Comparison of ENCODE assay signal across 9 mouse cellular contexts in the genomic region with DNA sequence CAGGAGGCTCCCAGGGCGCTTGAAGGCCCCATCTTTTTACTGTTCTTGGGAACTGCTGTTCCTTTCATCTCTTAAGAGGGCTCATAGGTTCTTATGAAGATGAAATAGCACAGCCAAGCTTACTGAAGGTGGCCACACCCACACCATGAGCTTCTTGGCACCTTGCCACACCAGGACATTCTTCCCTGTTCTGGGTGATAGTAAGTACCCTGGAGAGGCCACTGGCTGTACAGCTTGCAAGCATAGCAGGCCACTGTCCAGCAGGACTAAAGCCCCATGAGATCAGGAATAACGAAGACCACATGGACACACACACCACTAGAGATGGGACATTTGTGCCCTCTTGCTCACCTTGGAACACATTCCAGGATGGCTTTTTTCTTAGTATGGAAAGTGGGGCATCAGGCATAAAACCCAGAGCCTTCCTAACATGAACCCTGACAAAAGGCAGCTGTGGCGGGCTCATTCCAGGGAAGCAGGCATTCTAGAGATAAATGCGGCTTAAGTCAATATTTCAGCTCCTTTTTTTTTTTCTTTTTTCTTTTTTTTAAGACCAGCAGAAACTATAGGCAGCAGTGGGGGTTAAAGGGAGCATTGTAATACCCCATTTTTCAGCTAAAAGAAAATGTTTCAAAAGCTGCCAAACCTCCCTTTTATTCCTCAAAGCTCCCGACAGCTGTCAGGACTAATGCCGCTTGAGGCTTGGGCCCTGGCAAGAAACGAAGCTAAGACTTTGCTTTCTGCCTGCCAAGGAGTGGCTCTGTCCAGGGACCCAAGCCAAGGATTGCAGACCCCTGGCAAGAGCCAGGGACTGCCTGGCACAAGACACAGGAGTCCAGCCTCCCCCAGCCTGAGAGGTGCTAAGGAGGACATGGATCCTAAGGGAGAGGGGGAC.
DNase-seq lines count a peak whose midpoint lies in the region; ATAC-seq and TF ChIP-seq lines count a peak whose summit lies in the region.
"Had no signal": no experiment of that assay in that cellular context is flagged by ENCODE, and none has a peak within 500 bp of the region (broad histone marks: within the 10 kb centered on the region; RNA-seq: fewer than 3 reads in every experiment).

No protein-coding gene starts in this region.

- H3K9me3 ChIP-seq in midbrain, embryonic 14.5 days (ENCODE audit: control insufficient read depth, low read length): no peaks in the 10 kb centered on the region
- no peaks in the 10 kb centered on the region for H3K9me3 ChIP-seq in midbrain, embryonic 11.5 days (ENCODE audit: control insufficient read depth, low read length)
- no peaks in the 10 kb centered on the region for H3K9me3 ChIP-seq in stomach, embryonic 15.5 days
- H3K9me3 ChIP-seq: neural tube, embryonic 13.5 days had no signal

- no peak for TF ChIP-seq CTCF in left cerebral cortex, adult 2 months (IDR thresholded peaks at IDR 0.05)

- intact Hi-C loops in heart, postnatal 14 days (cut with DNase I): no loop called here
- intact Hi-C loops in left cerebral cortex, adult 2 months (cut with DNase I): no loop called here

- peak; percentile 70 for DNase-seq in adrenal gland, postnatal 10 days
- DNase-seq in adrenal gland, adult 8-10 months: no peak
- peak; percentile 58 for DNase-seq in midbrain, embryonic 14.5 days
- DNase-seq in midbrain, embryonic 11.5 days (ENCODE audit: low spot score, missing footprints): no peak
- peak; percentile 61 to 69 for DNase-seq in heart, postnatal 14 days
- peak; percentile 31 to 32 for DNase-seq in left cerebral cortex, adult 2 months (ENCODE audit: extremely low spot score in 1 of 2, low spot score in 2 of 2)
- DNase-seq in embryo, embryonic 10 days (ENCODE audit: low spot score): no peak

- 44% methylated on average over 7 of the region's 7 CpGs for WGBS in midbrain, embryonic 14.5 days
- 53% methylated on average over 7 of the region's 7 CpGs for WGBS in midbrain, embryonic 11.5 days
- 42% methylated on average over 7 of the region's 7 CpGs for WGBS in stomach, embryonic 15.5 days

- no peak for ATAC-seq in midbrain, embryonic 14.5 days (ENCODE audit: low FRiP score, low TSS enrichment)
- ATAC-seq in midbrain, embryonic 11.5 days (ENCODE audit: low FRiP score): no peak
- peak; percentile 67 for ATAC-seq in stomach, embryonic 15.5 days (ENCODE audit: insufficient read depth, low FRiP score, low read depth)

- no peaks in the 10 kb centered on the region for H3K36me3 ChIP-seq in midbrain, embryonic 14.5 days (ENCODE audit: control insufficient read depth, insufficient read depth, low read length)
- H3K36me3 ChIP-seq in midbrain, embryonic 11.5 days (ENCODE audit: control insufficient read depth, insufficient read depth, low read length): no peaks in the 10 kb centered on the region
- H3K36me3 ChIP-seq in stomach, embryonic 15.5 days: peaks cover 8% of the 10 kb centered on the region; the same call in 1 of the 2 replicates
- H3K36me3 ChIP-seq: neural tube, embryonic 13.5 days had no signal

- H3K4me2 ChIP-seq in midbrain, embryonic 14.5 days (ENCODE audit: low read length): no peak overlapping the region
- H3K4me2 ChIP-seq in midbrain, embryonic 11.5 days: no peak overlapping the region
- no peak overlapping the region for H3K4me2 ChIP-seq in stomach, embryonic 15.5 days
- H3K4me2 ChIP-seq: neural tube, embryonic 13.5 days had no signal

- H3K9ac ChIP-seq in midbrain, embryonic 14.5 days (replicated peaks; ENCODE audit: low read length): no peak overlapping the region
- H3K9ac ChIP-seq in midbrain, embryonic 11.5 days (ENCODE audit: low read length): no peak overlapping the region
- H3K9ac ChIP-seq in stomach, embryonic 15.5 days: no peak overlapping the region
- H3K9ac ChIP-seq: neural tube, embryonic 13.5 days had no signal

- H3K27ac ChIP-seq in midbrain, embryonic 14.5 days (replicated peaks; ENCODE audit: low read depth, low read length): no peak overlapping the region
- no peak overlapping the region for H3K27ac ChIP-seq in midbrain, embryonic 11.5 days (ENCODE audit: low read depth, low read length)
- H3K27ac ChIP-seq in left cerebral cortex, adult 2 months: no peak overlapping the region
- peak overlapping the region; percentile 82 for H3K27ac ChIP-seq in stomach, embryonic 15.5 days
- H3K27ac ChIP-seq: neural tube, embryonic 13.5 days had no signal

- no peaks in the 10 kb centered on the region for H3K27me3 ChIP-seq in midbrain, embryonic 14.5 days (ENCODE audit: control insufficient read depth, insufficient read depth, low read length)
- H3K27me3 ChIP-seq in midbrain, embryonic 11.5 days (ENCODE audit: control insufficient read depth, insufficient read depth, low read length): no peaks in the 10 kb centered on the region
- H3K27me3 ChIP-seq in stomach, embryonic 15.5 days (replicated peaks): no peaks in the 10 kb centered on the region
- H3K27me3 ChIP-seq: neural tube, embryonic 13.5 days had no signal

- peaks cover 7% of the 10 kb centered on the region; the same call in 1 of the 2 replicates for H3K4me1 ChIP-seq in midbrain, embryonic 14.5 days (ENCODE audit: control insufficient read depth, insufficient read depth, low read length)
- H3K4me1 ChIP-seq in midbrain, embryonic 11.5 days (ENCODE audit: control insufficient read depth, insufficient read depth, low read length): 0 out of 2 replicates have a peak, but pooled peaks cover 5% of the 10 kb centered on the region
- H3K4me1 ChIP-seq in stomach, embryonic 15.5 days: peaks cover 13% of the 10 kb centered on the region

- no peak overlapping the region for H3K4me3 ChIP-seq in midbrain, embryonic 14.5 days (replicated peaks; ENCODE audit: low read depth, low read length)
- no peak overlapping the region for H3K4me3 ChIP-seq in midbrain, embryonic 11.5 days (ENCODE audit: low read depth, low read length)
- H3K4me3 ChIP-seq in left cerebral cortex, adult 2 months: no peak overlapping the region
- H3K4me3 ChIP-seq in stomach, embryonic 15.5 days (replicated peaks): no peak overlapping the region
- H3K4me3 ChIP-seq: neural tube, embryonic 13.5 days had no signal

Comparison
In these comparisons a context has a peak if more than half of its experiments do, and no peak if none do; other contexts are left out.
1. DNase-seq: peak in adrenal gland, postnatal 10 days (single experiment), midbrain, embryonic 14.5 days (single experiment), heart, postnatal 14 days (2 of 2) and left cerebral cortex, adult 2 months (2 of 2); none in adrenal gland, adult 8-10 months (single experiment), midbrain, embryonic 11.5 days (single experiment) and embryo, embryonic 10 days (single experiment).